Mouse (Mus musculus) brain, embryonic 14.5 days (tissue): ENCODE measurements at regions not wholly inside any gene's neighbourhood (a gene's known extent, or its start where the extent isn't known, plus 50 kb on each side); places are given as distances from the start of the nearest gene placed in this dataset.

Experiments used
- CTCF ChIP-seq: fragments of 200-500 bp; IDR thresholded peaks from 2 replicates; pipeline ENCODE4 v1.5.1; 2012; ENCODE audit warnings: inconsistent platforms, mild to moderate bottlenecking, moderate library complexity, borderline replicate concordance; ENCODE audit not compliant: insufficient read depth, insufficient read length; ENCODE audit errors: extremely low read depth
- POLR2A ChIP-seq: fragments of 200-500 bp; IDR thresholded peaks from 2 replicates; pipeline ENCODE4 v1.6.1; 2012; ENCODE audit warnings: mild to moderate bottlenecking, inconsistent platforms, borderline replicate concordance; ENCODE audit not compliant: poor library complexity, insufficient read depth, insufficient read length, severe bottlenecking; ENCODE audit errors: extremely low read depth

- TF ChIP-seq POLR2A, result no peak
- no peak for TF ChIP-seq CTCF
Measured at GRCm38 (mm10) chr5:44999032-44999431, 199.6 kb upstream of the Ldb2 start.
